Mouse (Mus musculus): ENCODE results near the gene Fgf4.

Fgf4 gene

GRCm38 (mm10) chr7:144914296-144914947, 67.3 kb downstream of the Fgf4 start:
- DNase-seq: peak; percentile 55
